Comparison of ENCODE assay signal across 11 mouse cellular contexts in genomic region chr16:12233288-12233687, GRCm38 (mm10).
A peak's percentile ranks its signal among the peaks of the same experiment; 100 is the strongest.
DNase-seq lines count a peak whose midpoint lies in the region; ATAC-seq lines count a peak whose summit lies in the region.
"Had no signal": no experiment of that assay in that cellular context is flagged by ENCODE, and none has a peak within 500 bp of the region (broad histone marks: within the 10 kb centered on the region; RNA-seq: fewer than 3 reads in every experiment).

No protein-coding gene starts in this region.

- H3K4me2 ChIP-seq in midbrain, embryonic 14.5 days (ENCODE audit: low read length): no peak overlapping the region
- no peak overlapping the region for H3K4me2 ChIP-seq in midbrain, embryonic 16.5 days (ENCODE audit: low read length)
- H3K4me2 ChIP-seq in kidney, embryonic 16.5 days (replicated peaks; ENCODE audit: low read depth, low read length): no peak overlapping the region
- H3K4me2 ChIP-seq in neural tube, embryonic 15.5 days: no peak overlapping the region
- H3K4me2 ChIP-seq: embryonic facial prominence, embryonic 12.5 days; liver, embryonic 12.5 days; midbrain, embryonic 13.5 days had no signal

- H3K36me3 ChIP-seq in midbrain, embryonic 14.5 days (ENCODE audit: control insufficient read depth, insufficient read depth, low read length): no peaks in the 10 kb centered on the region
- no peaks in the 10 kb centered on the region for H3K36me3 ChIP-seq in midbrain, embryonic 16.5 days (ENCODE audit: control insufficient read depth, insufficient read depth, low read length)
- H3K36me3 ChIP-seq in kidney, embryonic 16.5 days (ENCODE audit: insufficient read depth, low read length): no peaks in the 10 kb centered on the region
- H3K36me3 ChIP-seq in limb, embryonic 10.5 days: no peaks in the 10 kb centered on the region
- no peaks in the 10 kb centered on the region for H3K36me3 ChIP-seq in neural tube, embryonic 15.5 days
- H3K36me3 ChIP-seq: embryonic facial prominence, embryonic 12.5 days; liver, embryonic 12.5 days; midbrain, embryonic 13.5 days had no signal

- H3K27ac ChIP-seq in midbrain, embryonic 14.5 days (replicated peaks; ENCODE audit: low read depth, low read length): no peak overlapping the region
- H3K27ac ChIP-seq in midbrain, embryonic 16.5 days (ENCODE audit: low read length): no peak overlapping the region
- H3K27ac ChIP-seq in kidney, embryonic 16.5 days (ENCODE audit: low read length): no peak overlapping the region
- H3K27ac ChIP-seq in limb, embryonic 10.5 days: no peak overlapping the region
- no peak overlapping the region for H3K27ac ChIP-seq in neural tube, embryonic 15.5 days (replicated peaks)
- H3K27ac ChIP-seq: embryonic facial prominence, embryonic 12.5 days; liver, embryonic 12.5 days; midbrain, embryonic 13.5 days had no signal

- H3K27me3 ChIP-seq in midbrain, embryonic 14.5 days (ENCODE audit: control insufficient read depth, insufficient read depth, low read length): no peaks in the 10 kb centered on the region
- no peaks in the 10 kb centered on the region for H3K27me3 ChIP-seq in midbrain, embryonic 16.5 days (ENCODE audit: control insufficient read depth, insufficient read depth, low read depth, low read length)
- no peaks in the 10 kb centered on the region for H3K27me3 ChIP-seq in kidney, embryonic 16.5 days (ENCODE audit: insufficient read depth, low read length)
- H3K27me3 ChIP-seq in limb, embryonic 10.5 days (ENCODE audit: low read depth, poor library complexity, severe bottlenecking): no peaks in the 10 kb centered on the region
- no peaks in the 10 kb centered on the region for H3K27me3 ChIP-seq in neural tube, embryonic 15.5 days (replicated peaks)
- H3K27me3 ChIP-seq: embryonic facial prominence, embryonic 12.5 days; liver, embryonic 12.5 days; midbrain, embryonic 13.5 days had no signal

- H3K4me3 ChIP-seq in midbrain, embryonic 14.5 days (replicated peaks; ENCODE audit: low read depth, low read length): no peak overlapping the region
- no peak overlapping the region for H3K4me3 ChIP-seq in midbrain, embryonic 16.5 days (ENCODE audit: low read depth, low read length)
- no peak overlapping the region for H3K4me3 ChIP-seq in kidney, embryonic 16.5 days (ENCODE audit: low read length)
- no peak overlapping the region for H3K4me3 ChIP-seq in limb, embryonic 10.5 days
- no peak overlapping the region for H3K4me3 ChIP-seq in neural tube, embryonic 15.5 days (replicated peaks)
- H3K4me3 ChIP-seq: embryonic facial prominence, embryonic 12.5 days; liver, embryonic 12.5 days; midbrain, embryonic 13.5 days had no signal

- DNase-seq in cerebellum, postnatal 14 days: peak; percentile 26 to 31
- DNase-seq in midbrain, embryonic 14.5 days: peak; percentile 14
- DNase-seq in lung, postnatal 4 days: peak; percentile 45 to 67
- DNase-seq in limb, embryonic 10.5 days (ENCODE audit: low spot score): no peak

- 73% methylated on average over 3 of the region's 3 CpGs for WGBS in midbrain, embryonic 14.5 days
- 74% methylated on average over 3 of the region's 3 CpGs for WGBS in midbrain, embryonic 16.5 days
- WGBS in kidney, embryonic 16.5 days: 66% methylated on average over 3 of the region's 3 CpGs
- WGBS in limb, embryonic 10.5 days: 90% methylated on average over 3 of the region's 3 CpGs
- 62% methylated on average over 3 of the region's 3 CpGs for WGBS in neural tube, embryonic 15.5 days

- no peaks in the 10 kb centered on the region for H3K9me3 ChIP-seq in midbrain, embryonic 14.5 days (ENCODE audit: control insufficient read depth, low read length)
- no peaks in the 10 kb centered on the region for H3K9me3 ChIP-seq in midbrain, embryonic 16.5 days (replicated peaks; ENCODE audit: control insufficient read depth, low read length, poor library complexity, severe bottlenecking)
- no peaks in the 10 kb centered on the region for H3K9me3 ChIP-seq in kidney, embryonic 16.5 days (ENCODE audit: low read length)
- no peaks in the 10 kb centered on the region for H3K9me3 ChIP-seq in limb, embryonic 10.5 days (replicated peaks)
- H3K9me3 ChIP-seq in neural tube, embryonic 15.5 days (replicated peaks): no peaks in the 10 kb centered on the region
- H3K9me3 ChIP-seq: embryonic facial prominence, embryonic 12.5 days; liver, embryonic 12.5 days; midbrain, embryonic 13.5 days had no signal

- ATAC-seq in cerebellum, adult (ENCODE audit: insufficient number of reproducible peaks, low FRiP score, low TSS enrichment): no peak
- ATAC-seq in midbrain, embryonic 14.5 days (ENCODE audit: low FRiP score, low TSS enrichment): no peak
- ATAC-seq in midbrain, embryonic 16.5 days: no peak
- peak; percentile 46; the same call in 1 of the 2 replicates for ATAC-seq in kidney, embryonic 16.5 days (ENCODE audit: low FRiP score, low TSS enrichment)
- no peak for ATAC-seq in neural tube, embryonic 15.5 days (ENCODE audit: low FRiP score)
- ATAC-seq: liver, embryonic 12.5 days; midbrain, embryonic 13.5 days had no signal

- H3K4me1 ChIP-seq in midbrain, embryonic 14.5 days (ENCODE audit: control insufficient read depth, insufficient read depth, low read length): no peaks in the 10 kb centered on the region
- H3K4me1 ChIP-seq in midbrain, embryonic 16.5 days (ENCODE audit: control insufficient read depth, insufficient read depth, low read length): no peaks in the 10 kb centered on the region
- H3K4me1 ChIP-seq in kidney, embryonic 16.5 days (ENCODE audit: insufficient read depth, low read length): no peaks in the 10 kb centered on the region
- H3K4me1 ChIP-seq in limb, embryonic 10.5 days: no peaks in the 10 kb centered on the region
- peaks cover 2% of the 10 kb centered on the region for H3K4me1 ChIP-seq in neural tube, embryonic 15.5 days
- H3K4me1 ChIP-seq: embryonic facial prominence, embryonic 12.5 days; liver, embryonic 12.5 days; midbrain, embryonic 13.5 days had no signal

- H3K9ac ChIP-seq in midbrain, embryonic 14.5 days (replicated peaks; ENCODE audit: low read length): no peak overlapping the region
- no peak overlapping the region for H3K9ac ChIP-seq in midbrain, embryonic 16.5 days (ENCODE audit: low read depth, low read length)
- no peak overlapping the region for H3K9ac ChIP-seq in kidney, embryonic 16.5 days (replicated peaks; ENCODE audit: low read length)
- H3K9ac ChIP-seq in neural tube, embryonic 15.5 days (replicated peaks): no peak overlapping the region
- H3K9ac ChIP-seq: embryonic facial prominence, embryonic 12.5 days; liver, embryonic 12.5 days; midbrain, embryonic 13.5 days had no signal
